Mouse (Mus musculus): ENCODE results near the gene AW822073.
"Not testable (repeated sequence)": the region's sequence is repeated elsewhere in the genome, so short reads cannot be mapped to it uniquely, and the experiment has no call there.

AW822073 gene

DNA sequence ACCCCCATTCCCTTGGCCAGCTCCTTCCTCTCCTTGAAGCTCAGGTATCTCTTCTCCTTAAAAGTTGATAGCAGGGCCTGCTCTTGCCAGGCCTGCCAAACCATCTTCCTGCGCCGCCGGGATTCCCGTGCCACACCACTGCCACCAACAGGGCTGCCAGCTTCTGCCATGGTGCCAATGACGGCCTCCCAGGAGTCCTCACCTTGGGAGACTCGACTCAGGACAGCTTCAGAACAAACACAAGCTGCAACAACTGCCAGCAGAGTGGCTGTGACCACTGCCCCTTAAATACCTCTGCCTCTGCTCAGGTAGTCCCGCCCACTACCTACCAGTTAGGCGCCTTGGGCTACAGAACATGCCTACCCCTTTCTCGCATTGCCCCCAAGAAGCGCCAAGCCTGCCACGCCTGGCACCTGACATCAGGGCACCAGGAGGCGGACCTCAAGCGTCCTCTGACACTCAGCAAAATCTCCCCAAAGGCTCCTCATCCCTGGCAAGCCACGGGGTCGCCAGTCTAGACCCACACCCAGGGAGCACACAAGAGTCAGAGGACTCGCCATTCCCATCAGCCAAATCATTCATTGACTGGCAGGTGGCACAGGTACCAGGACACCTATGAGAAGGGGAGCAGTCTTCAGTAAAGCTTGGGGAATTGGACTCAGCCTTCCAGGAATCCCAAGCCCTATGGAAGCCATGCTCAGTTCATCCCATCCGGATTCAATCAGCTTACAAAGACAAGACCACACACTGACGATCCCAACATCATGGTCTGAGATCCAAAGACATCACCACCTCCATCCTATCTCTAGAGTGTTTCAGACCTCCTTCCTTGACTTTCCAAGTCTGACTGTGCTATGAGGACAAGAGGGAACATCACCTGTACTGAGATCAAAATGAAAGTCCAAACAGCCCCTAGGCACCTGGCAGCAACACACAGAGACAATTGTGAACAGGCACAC, at the start of gene AW822073:
Gene AW822073, minus strand, starts transcription at position 104 of the 959 bp plus-strand sequence.
- not testable (repeated sequence) for DNase-seq

DNA sequence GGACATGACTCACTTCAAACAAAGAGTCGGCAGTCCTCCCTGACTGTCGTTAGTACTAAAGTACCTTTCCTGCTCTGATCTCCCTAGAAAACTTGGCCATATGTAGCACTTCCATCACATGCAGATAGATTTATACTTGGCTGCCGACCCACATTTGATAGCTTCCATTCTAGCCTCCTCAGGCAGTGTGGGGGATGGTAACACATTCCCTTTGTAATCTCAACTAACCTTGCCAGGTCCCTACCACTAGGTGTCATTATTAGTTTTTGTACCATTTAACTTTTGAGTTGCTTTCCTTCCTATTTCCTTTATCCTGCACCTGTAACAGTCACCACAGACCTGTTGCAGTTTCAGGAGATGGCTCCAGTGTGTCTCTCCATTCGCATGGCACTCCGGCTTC, 33.7 kb upstream of the AW822073 start:
- peak; percentile 21 for DNase-seq

DNA sequence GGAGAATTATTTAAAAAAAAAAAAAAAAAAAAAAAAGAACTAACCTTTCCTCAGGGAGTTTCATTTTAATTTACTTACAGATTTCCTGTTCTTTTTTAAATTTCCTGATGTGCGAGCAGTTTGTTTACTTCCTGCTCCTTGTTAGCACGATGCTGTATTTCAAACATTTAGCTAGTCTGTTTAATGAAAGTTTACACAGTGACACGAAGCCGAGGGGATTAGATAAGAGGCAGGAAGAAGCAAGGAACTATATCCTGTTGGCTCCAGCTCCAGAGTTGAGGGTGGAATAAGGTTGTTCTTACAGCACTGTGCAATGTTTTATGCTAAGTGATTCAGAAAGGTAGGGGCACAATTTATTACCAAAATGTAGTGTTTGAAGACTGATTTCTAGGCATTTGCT, 31.2 kb upstream of the AW822073 start:
- DNase-seq: peak; percentile 75

DNA sequence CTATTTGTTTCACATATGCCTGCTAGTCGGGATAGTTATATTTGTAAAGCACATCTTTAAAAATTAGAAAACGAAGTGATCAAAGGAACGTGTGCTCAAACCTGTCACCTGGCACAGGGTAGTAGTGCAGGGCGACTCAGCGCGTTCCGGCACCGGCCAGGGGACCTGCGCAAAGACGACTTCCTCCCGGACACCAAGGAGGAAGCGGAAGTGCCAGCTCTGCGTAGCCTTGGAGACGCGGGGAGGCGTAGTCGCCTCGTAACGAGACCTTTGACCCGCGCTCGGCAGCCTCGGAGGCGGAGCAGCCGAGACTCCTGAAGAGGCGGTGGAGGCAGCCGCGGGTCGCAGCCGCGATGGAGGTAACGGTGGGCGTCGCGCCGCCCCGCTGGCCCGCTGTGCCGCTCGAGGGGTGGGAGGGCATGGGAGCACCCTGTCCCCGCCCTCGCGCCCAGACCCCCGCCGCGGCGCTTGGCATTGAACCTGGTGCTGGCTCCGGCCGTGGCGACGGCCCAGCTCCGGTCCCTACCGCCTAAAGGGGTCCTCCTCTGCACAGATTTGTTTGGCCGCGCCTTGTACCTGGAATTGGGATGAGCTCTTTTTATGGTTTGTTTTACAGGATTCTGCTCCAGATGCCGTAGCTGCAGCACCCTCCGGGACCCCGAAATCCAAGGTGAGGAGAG, 30.6 kb upstream of the AW822073 start, which contains the start of gene Gcc2:
Gene Gcc2, plus strand, starts transcription at position 285 of the 680 bp plus-strand sequence.
- peak; percentile 97 for DNase-seq

DNA sequence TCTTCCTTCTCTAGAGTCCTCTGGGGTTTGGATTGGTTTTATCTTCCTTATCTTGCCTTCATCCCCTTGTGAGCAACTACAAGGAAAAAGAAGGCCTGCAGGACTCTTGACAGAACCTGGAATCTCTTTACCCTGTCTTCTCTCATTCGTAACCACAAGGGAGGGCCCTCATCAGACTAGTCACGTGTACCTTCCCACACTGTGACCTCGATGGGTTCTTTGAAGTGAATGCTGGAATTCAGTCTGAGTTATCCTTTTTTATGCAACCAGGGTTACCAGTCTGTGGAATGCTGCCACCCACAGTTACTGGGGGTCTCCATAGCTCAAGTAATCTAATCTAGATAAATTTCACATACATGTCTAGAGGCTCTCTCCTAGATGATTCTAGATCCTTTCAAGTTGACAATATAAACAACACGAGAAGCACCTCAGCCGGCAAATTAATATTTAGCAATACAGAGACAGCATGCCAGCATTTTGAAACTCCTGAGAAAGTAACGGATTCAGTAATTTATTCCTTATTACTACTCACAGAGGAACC, 30.0 kb upstream of the AW822073 start:
- DNase-seq: no peak

DNA sequence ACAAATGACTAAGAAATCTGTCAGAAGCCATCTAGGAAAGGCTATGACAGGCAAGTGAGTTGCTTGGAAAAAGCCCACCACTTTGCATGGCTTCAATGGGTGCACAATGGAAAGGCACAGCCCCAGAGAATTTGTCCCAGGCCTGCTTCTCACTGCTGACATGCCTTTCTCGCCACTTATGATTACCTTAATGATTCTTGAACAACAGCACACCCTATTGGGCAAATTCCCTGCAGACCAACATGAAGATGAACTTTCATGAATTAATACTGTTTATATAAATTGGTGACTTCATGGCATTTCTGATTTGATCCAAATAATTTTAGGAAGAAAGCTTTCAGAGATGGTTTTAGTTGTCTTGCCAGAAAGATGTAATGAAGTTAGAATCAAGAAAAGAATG, 24.8 kb upstream of the AW822073 start:
- DNase-seq: no peak

DNA sequence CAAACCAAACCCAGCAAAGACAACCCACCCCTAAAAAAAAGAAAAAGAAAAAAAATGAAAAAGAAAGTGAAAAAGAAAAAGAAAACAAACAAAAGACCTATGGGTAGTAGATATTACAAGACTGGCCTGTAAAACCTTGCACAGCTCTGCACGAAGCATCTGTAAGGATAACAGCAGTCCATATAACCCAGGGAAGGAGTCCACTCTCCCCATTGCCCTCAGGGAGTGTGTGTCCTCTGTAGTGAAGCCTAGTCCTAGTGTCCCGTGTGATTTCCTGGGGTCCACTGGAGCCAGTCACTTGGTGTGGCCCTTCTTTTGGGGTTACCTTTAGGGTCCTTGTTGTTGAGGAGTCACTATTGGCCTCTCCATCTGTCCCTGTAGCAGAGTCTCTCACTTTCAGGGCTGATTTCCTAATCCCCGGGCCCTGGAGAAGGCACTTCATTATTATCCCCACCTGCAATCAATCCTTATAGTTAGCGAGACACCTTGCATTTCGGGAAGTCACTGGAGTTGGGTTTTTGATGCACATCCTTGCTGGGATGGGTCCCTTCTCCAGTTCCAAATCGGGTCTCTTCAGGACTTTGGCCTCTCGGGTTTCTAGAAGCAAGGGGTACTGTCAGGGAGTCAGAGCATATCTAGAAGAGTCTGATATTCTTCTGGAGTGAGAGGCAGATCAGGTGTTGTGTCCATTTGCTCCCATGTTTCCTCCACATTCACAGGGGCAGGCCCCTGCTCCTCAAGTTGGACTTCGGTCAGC, 14.4 kb upstream of the AW822073 start:
- peak; percentile 43 for DNase-seq

DNA sequence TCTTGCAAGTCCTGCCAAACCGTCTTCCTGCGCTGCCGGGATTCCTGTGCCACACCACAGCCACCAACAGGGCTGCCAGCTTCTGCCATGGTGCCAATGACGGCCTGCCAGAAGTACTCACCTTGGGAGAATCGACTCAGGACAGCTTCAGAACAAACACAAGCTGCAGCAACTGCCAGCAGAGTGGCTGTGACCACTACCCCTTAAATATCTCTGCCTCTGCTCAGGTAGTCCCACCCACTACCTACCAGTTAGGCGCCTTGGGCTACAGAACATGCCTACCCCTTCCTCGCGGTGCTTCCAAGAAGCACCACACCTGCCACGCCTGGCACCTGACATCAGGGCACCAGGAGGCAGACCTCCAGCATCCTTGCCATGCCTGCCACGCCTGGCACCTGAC, 11.9 kb upstream of the AW822073 start, which contains the start of gene Gm4981:
Gene Gm4981, minus strand, starts transcription at position 89 of the 400 bp plus-strand sequence.
- DNase-seq: no peak

DNA sequence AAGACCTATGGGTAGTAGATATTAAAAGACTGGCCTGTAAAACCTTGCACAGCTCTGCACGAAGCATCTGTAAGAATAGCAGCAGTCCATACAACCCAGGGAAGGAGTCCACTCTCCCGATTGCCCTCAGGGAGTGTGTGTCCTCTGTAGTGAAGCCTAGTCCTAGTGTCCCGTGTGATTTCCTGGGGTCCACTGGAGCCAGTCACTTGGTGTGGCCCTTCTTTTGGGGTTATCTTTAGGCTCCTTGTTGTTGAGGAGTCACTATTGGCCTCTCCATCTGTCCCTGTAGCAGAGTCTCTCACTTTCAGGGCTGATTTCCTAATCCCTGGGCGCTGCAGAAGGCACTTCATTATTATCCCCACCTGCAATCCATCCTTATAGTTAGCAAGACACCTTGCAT, 10.3 kb upstream of the AW822073 start:
- DNase-seq: not testable (repeated sequence)

DNA sequence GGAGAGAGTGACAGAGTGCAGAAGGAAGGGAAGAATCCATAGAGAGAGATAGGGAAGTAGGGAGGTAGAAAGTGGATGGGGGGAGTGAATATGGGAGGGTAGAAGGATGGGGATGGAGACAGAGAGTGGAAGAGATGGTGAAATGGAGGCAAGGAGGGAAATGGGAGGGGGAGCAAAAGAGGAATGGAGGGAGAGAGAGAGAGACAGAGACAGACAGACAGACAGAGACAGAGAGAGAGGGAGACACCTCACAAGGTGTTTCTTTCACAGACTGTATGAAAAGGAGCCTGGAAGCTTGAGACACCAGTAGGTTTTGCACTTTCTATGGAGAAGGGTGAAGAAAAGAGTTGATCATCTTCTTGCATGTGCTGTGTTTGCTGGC, 9.0 kb upstream of the AW822073 start:
- DNase-seq: not testable (repeated sequence)

DNA sequence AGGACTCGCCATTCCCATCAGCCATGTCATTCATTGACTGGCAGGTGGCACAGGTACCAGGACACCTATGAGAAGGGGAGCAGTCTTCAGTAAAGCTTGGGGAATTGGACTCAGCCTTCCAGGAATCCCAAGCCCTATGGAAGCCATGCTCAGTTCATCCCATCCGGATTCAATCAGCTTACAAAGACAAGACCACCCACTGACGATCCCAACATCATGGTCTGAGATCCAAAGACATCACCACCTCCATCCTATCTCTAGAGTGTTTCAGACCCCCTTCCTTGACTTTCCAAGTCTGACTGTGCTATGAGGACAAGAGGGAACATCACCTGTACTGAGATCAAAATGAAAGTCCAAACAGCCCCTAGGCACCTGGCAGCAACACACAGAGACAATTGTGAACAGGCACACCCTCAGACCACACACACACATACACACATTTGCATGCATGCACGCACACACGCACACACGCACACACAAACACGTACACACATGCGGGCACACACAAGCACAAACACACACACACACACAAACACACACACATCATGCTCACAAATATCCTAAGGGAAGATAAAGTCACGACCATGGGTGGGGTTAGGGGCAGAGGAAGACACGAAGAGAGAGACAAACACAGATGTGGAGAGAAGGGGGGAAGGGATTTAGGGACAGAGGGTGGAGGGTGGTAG, 8.5 kb upstream of the AW822073 start:
- DNase-seq: not testable (repeated sequence)

DNA sequence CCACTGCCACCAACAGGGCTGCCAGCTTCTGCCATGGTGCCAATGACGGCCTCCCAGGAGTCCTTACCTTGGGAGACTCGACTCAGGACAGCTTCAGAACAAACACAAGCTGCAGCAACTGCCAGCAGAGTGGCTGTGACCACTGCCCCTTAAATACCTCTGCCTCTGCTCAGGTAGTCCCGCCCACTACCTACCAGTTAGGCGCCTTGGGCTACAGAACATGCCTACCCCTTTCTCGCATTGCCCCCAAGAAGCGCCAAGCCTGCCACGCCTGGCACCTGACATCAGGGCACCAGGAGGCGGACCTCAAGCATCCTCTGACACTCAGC, 7.9 kb upstream of the AW822073 start, which contains the start of gene Duxf3:
Gene Duxf3, minus strand, starts transcription at position 35 of the 329 bp plus-strand sequence.
- not testable (repeated sequence) for DNase-seq

DNA sequence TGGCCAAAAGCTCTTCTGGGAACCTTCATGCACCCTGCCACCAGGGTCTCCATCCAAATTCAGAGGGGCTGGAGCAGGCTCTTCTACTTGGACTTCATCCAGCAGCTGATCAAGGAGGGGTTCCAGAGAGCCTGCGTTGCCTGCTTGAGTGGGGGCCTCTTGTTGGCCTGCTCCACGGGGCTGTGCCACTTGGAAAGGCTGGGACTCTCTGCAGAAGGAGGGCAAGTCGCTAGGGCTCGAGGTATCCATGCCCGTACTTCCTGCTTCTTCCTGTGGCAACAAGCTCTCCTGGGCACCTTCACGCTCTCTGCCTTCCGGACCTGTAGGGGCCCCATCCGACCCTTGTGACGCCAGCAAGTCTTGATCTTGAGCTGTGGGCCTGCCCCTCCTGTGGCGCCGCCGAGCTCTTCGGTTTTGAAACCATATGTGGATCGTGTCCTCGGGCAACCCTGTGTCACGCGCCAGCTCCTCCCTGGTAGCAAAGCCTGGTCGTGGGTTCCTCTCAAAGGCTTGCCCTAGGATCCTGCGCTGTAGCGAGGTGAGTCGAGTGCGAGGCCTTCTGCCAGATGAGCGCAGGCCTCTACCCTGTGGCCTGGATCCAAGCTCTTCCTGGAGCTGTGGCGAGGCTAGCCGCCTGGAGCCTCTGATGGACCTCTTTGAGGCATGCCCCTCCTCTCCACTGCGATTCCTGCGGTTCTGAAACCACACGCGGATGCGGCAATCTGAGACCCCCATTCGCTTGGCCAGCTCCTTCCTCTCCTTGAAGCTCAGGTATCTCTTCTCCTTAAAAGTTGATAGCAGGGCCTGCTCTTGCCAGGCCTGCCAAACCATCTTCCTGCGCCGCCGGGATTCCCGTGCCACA, 7.3 kb upstream of the AW822073 start:
- peak; percentile 61 for DNase-seq

DNA sequence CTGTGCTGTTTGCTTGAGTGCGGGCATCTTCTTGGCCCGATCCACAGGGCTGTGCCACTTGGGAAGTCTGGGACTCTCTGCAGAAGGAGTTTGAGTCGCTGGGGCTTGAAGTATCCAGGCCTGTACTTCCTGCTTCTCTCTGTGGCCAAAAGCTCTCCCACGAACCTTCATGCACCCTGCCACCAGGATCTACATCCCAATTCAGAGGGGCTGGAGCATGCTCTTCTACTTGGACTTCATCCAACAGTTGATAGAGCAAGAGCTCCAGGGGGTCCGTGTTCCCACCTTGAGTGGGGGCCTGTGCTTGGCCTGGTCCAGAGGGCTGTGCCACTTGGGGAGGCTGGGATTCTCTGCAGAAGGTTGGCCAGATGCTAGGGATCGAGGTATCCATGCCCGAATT, 6.4 kb upstream of the AW822073 start:
- DNase-seq: not testable (repeated sequence)

DNA sequence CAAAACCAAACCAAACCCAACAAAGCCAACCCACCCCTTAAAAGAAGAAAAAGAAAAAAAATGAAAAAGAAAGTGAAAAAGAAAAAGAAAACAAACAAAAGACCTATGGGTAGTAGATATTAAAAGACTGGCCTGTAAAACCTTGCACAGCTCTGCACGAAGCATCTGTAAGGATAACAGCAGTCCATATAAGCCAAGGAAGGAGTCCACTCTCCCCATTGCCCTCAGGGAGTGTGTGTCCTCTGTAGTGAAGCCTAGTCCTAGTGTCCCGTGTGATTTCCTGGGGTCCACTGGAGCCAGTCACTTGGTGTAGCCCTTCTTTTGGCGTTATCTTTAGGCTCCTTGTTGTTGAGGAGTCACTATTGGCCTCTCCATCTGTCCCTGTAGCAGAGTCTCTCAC, 5.3 kb upstream of the AW822073 start:
- DNase-seq: not testable (repeated sequence)

DNA sequence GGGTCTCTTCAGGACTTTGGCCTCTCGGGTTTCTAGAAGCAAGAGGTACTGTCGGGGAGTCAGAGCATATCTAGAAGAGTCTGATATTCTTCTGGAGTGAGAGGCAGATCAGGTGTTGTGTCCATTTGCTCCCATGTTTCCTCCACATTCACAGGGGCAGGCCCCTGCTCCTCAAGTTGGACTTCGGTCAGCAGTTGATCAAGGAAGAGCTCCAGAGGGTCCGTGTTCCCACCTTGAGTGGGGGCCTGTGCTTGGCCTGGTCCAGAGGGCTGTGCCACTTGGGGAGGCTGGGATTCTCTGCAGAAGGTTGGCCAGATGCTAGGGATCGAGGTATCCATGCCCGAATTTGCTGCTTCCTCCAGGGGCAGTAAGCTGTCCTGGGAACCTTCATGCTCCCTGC, 3.1 kb upstream of the AW822073 start:
- DNase-seq: not testable (repeated sequence)

DNA sequence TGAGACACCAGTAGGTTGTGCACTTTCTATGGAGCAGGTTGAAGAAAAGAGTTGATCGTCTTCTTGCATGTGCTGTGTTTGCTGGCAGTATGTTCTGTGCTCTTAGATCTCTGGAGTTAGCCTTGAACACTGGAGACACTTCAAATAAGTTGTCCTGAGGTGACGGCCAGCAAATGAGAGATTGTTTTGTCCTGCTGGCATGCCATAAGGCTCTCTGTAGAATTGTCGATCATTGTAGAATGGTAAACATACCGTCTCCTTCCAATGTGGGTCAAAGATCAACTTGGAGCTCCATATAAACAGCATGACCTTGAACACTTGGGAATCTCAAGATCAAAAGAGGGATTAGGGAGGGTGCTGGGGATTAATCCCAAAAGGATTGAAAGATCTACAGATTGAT, 1.6 kb upstream of the AW822073 start:
- DNase-seq: not testable (repeated sequence)

DNA sequence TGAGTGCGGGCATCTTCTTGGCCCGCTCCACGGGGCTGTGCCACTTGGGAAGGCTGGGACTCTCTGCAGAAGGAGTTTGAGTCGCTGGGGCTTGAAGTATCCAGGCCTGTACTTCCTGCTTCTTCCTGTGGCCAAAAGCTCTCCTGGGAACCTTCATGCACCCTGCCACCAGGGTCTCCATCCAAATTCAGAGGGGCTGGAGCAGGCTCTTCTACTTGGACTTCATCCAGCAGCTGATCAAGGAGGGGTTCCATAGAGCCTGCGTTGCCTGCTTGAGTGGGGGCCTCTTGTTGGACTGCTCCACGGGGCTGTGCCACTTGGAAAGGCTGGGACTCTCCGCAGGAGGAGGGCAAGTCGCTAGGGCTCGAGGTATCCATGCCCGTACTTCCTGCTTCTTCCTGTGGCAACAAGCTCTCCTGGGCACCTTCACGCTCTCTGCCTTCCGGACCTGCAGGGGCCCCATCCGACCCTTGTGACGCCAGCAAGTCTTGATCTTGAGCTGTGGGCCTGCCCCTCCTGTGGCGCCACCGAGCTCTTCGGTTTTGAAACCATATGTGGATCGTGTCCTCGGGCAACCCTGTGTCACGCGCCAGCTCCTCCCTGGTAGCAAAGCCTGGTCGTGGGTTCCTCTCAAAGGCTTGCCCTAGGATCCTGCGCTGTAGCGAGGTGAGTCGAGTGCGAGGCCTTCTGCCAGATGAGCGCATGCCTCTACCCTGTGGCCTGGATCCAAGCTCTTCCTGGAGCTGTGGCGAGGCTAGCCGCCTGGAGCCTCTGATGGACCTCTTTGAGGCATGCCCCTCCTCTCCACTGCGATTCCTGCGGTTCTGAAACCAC, 541 bp downstream of the AW822073 start:
- DNase-seq: not testable (repeated sequence)

DNA sequence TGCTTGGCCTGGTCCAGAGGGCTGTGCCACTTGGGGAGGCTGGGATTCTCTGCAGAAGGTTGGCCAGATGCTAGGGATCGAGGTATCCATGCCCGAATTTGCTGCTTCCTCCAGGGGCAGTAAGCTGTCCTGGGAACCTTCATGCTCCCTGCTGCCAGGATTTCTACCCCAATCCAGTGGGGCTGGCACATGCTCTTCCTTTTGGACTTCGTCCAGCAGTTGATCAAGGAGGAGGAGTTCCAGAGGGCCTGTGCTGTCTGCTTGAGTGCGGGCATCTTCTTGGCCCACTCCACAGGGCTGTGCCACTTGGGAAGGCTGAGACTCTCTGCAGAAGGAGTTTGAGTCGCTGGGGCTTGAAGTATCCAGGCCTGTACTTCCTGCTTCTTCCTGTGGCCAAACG, 1.6 kb downstream of the AW822073 start:
- DNase-seq: not testable (repeated sequence)

DNA sequence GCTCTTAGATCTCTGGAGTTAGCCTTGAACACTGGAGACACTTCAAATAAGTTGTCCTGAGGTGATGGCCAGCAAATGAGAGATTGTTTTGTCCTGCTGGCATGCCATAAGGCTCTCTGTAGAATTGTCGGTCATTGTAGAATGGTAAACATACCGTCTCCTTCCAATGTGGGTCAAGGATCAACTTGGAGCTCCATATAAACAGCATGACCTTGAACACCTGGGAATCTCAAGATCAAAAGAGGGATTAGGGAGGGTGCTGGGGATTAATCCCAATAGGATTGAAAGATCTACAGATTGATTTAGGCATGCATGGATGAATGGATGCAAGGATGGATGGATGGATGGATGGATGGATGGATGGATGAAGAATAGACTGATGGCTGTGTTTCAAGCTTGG, 3.2 kb downstream of the AW822073 start:
- not testable (repeated sequence) for DNase-seq

Data from lung, postnatal 36 days (tissue).